Mouse (Mus musculus): Measurements from ENCODE around the gene C1qbp.

C1qbp gene

GRCm38 (mm10) chr11:70982557-70983228 is at the start of gene C1qbp:
Gene C1qbp (minus strand): TSS chr11:70983026.
- DNase-seq, result peak; percentile 94

- DNase-seq, result no peak
Observed at GRCm38 (mm10) chr11:71032070-71032469, 49.2 kb upstream of the C1qbp start.

- no peak for DNase-seq
Observed at GRCm38 (mm10) chr11:71029403-71030118, 46.7 kb upstream of the C1qbp start.

- no peak for DNase-seq
Observed at GRCm38 (mm10) chr11:71028280-71028679, 45.5 kb upstream of the C1qbp start.

GRCm38 (mm10) chr11:71019201-71020068 is 36.6 kb upstream of the C1qbp start, which contains the start of the genes Mis12 and Derl2:
Gene Mis12 (plus strand): TSS chr11:71019611.
Gene Derl2 (minus strand): TSS chr11:71019841.
- peak; percentile 98 for DNase-seq

- DNase-seq, result no peak
Observed at GRCm38 (mm10) chr11:71018416-71019200, 35.8 kb upstream of the C1qbp start.

GRCm38 (mm10) chr11:71017051-71017450 is 34.2 kb upstream of the C1qbp start:
- DNase-seq, result no peak

- DNase-seq, result no peak
Observed at GRCm38 (mm10) chr11:71012743-71013142, 29.9 kb upstream of the C1qbp start.

- DNase-seq, result no peak
Observed at GRCm38 (mm10) chr11:71008321-71008720, 25.5 kb upstream of the C1qbp start.

GRCm38 (mm10) chr11:71007831-71008230 is 25.0 kb upstream of the C1qbp start:
- no peak for DNase-seq

GRCm38 (mm10) chr11:71007026-71007425 is 24.2 kb upstream of the C1qbp start:
- DNase-seq, result no peak

GRCm38 (mm10) chr11:71005046-71005445 is 22.2 kb upstream of the C1qbp start:
- peak; percentile 6 for DNase-seq

- peak; percentile 93 for DNase-seq
Observed at GRCm38 (mm10) chr11:71004316-71004773, 21.5 kb upstream of the C1qbp start, which contains the start of gene Dhx33. Gene Dhx33 (minus strand): TSS chr11:71004437.

GRCm38 (mm10) chr11:71003611-71004315 is 20.9 kb upstream of the C1qbp start:
- DNase-seq, result no peak

- DNase-seq, result no peak
Observed at GRCm38 (mm10) chr11:71001167-71001566, 18.3 kb upstream of the C1qbp start.

- no peak for DNase-seq
Observed at GRCm38 (mm10) chr11:70982030-70982429, 796 bp downstream of the C1qbp start.

- DNase-seq, result no peak
Observed at GRCm38 (mm10) chr11:70980751-70981510, 1.9 kb downstream of the C1qbp start.

GRCm38 (mm10) chr11:70980232-70980631 is 2.6 kb downstream of the C1qbp start:
- DNase-seq, result no peak

GRCm38 (mm10) chr11:70977293-70977692 is 5.5 kb downstream of the C1qbp start:
- DNase-seq, result no peak

GRCm38 (mm10) chr11:70975193-70975592 is 7.6 kb downstream of the C1qbp start:
- no peak for DNase-seq

GRCm38 (mm10) chr11:70973947-70974346 is 8.9 kb downstream of the C1qbp start:
- peak; percentile 8 for DNase-seq
